Mouse (Mus musculus) spleen, adult 2 months (tissue): Measurements from ENCODE around the gene Cort.

Source experiments
- CTCF ChIP-seq: fragments of 200-500 bp; IDR thresholded peaks from 2 replicates; pipeline ENCODE4 v1.5.1; 2011; ENCODE audit warnings: mild to moderate bottlenecking, inconsistent platforms; ENCODE audit not compliant: insufficient read depth, insufficient read length, insufficient replicate concordance; ENCODE audit errors: extremely low read depth
- POLR2A ChIP-seq: fragments of 200-500 bp; IDR thresholded peaks from 2 replicates; pipeline ENCODE4 v1.6.1; 2011; ENCODE audit warnings: low read depth, low read length, inconsistent platforms

DNA sequence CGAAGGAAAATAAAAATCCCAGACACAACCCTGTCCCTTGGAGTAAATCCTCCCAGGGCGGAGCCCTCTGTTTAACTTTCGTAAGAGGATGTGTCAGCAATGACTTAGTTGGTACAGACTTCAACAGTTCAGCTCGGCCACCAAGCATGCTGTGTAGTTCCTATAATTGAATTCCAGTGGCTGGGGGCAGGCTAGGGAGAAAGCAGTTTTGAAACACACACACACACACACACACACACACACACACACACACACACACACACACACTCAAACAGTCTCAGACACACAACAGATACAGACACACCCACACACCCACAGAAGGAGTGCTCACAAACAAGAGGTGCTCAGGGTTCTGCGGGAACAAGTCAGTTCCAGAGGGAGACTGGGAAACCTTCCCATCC is 45.0 kb upstream of the Cort start:
- TF ChIP-seq CTCF = no peak
- no peak for TF ChIP-seq POLR2A
